Mouse (Mus musculus) myocyte (in vitro differentiated cells): ENCODE measurements at regions not wholly inside any gene's neighbourhood (a gene's known extent, or its start where the extent isn't known, plus 50 kb on each side); places are given as distances from the start of the nearest gene placed in this dataset.

Source experiments
- CEBPB ChIP-seq: IDR thresholded peaks from 2 replicates; pipeline ENCODE4 v1.6.1; 2011; ENCODE audit warnings: mild to moderate bottlenecking, moderate library complexity; ENCODE audit not compliant: poor library complexity, insufficient read depth, severe bottlenecking
- E2F4 ChIP-seq: IDR thresholded peaks from one replicate; pipeline ENCODE4 v1.6.1; 2011; ENCODE audit warnings: mild to moderate bottlenecking, control low read depth, moderate library complexity; ENCODE audit not compliant: insufficient read depth
- MAX ChIP-seq: IDR thresholded peaks from one replicate; pipeline ENCODE4 v1.6.1; 2011; ENCODE audit warnings: low read depth, mild to moderate bottlenecking, control low read depth
- MYOD1 ChIP-seq, 3 experiments: IDR thresholded peaks; one replicate each; pipeline ENCODE4 v1.6.1; 2011; ENCODE audit warnings: control low read depth in 2 of 3, low read depth in 2 of 3, mild to moderate bottlenecking in 2 of 3, moderate library complexity in 1 of 3; ENCODE audit not compliant: insufficient read length in 2 of 3, control insufficient read depth in 1 of 3
- MYOG ChIP-seq, 3 experiments: IDR thresholded peaks; one replicate each; pipeline ENCODE4 v1.6.1; 2011; ENCODE audit warnings: control low read depth in 2 of 3, low read depth in 2 of 3, mild to moderate bottlenecking in 2 of 3; ENCODE audit not compliant: insufficient read length in 2 of 3, control insufficient read depth in 1 of 3, insufficient read depth in 1 of 3
- POLR2A ChIP-seq: IDR thresholded peaks from one replicate; pipeline ENCODE4 v1.6.1; 2011; ENCODE audit warnings: low read depth, mild to moderate bottlenecking, control low read depth, moderate library complexity; ENCODE audit not compliant: insufficient read length
- POLR2AphosphoS2 ChIP-seq: IDR thresholded peaks from one replicate; pipeline ENCODE4 v1.6.1; 2011; ENCODE audit warnings: low read depth, control low read depth; ENCODE audit not compliant: insufficient read length
- REST ChIP-seq: IDR thresholded peaks from one replicate; pipeline ENCODE4 v1.6.1; 2011; ENCODE audit warnings: mild to moderate bottlenecking, control low read depth, moderate library complexity; ENCODE audit not compliant: insufficient read depth, insufficient read length
- SRF ChIP-seq: IDR thresholded peaks from one replicate; pipeline ENCODE4 v1.6.1; 2011; ENCODE audit warnings: low read depth; ENCODE audit not compliant: control insufficient read depth, insufficient read length
- TCF12 ChIP-seq: IDR thresholded peaks from one replicate; pipeline ENCODE4 v1.6.1; 2011; ENCODE audit warnings: mild to moderate bottlenecking, control low read depth; ENCODE audit not compliant: poor library complexity, insufficient read depth, severe bottlenecking
- TCF3 ChIP-seq: IDR thresholded peaks from one replicate; pipeline ENCODE4 v1.6.1; 2011; ENCODE audit warnings: low read depth, control low read depth; ENCODE audit not compliant: insufficient read length
- USF1 ChIP-seq: IDR thresholded peaks from one replicate; pipeline ENCODE4 v1.6.1; 2011; ENCODE audit warnings: low read depth, mild to moderate bottlenecking, control low read depth, moderate library complexity

GRCm38 (mm10) chr6:95934561-95934960, 178.4 kb upstream of the Fam19a1 start:
- TF ChIP-seq POLR2A, result no peak
- TF ChIP-seq USF1, result no peak
- no peak for TF ChIP-seq E2F4
- no peak for TF ChIP-seq POLR2AphosphoS2
- TF ChIP-seq MAX, result no peak
- TF ChIP-seq MYOD1 (IDR thresholded peaks at IDR 0.05; ENCODE audit: control insufficient read depth in 1 of 3, insufficient read length in 2 of 3, low read depth in 2 of 3), result no peak
- no peak for TF ChIP-seq REST
- no peak for TF ChIP-seq SRF
- TF ChIP-seq TCF12, result no peak
- TF ChIP-seq MYOG (IDR thresholded peaks at IDR 0.05; ENCODE audit: control insufficient read depth in 1 of 3, insufficient read depth in 1 of 3, insufficient read length in 2 of 3, low read depth in 2 of 3), result no peak
- TF ChIP-seq CEBPB, result no peak
- TF ChIP-seq TCF3, result no peak
